Mouse (Mus musculus) myocyte (in vitro differentiated cells): ENCODE results near the gene 6430571L13Rik.

Experiments
- MYOG ChIP-seq, 3 experiments: IDR thresholded peaks; one replicate each; pipeline ENCODE4 v1.6.1; 2011; ENCODE audit warnings: control low read depth in 2 of 3, low read depth in 2 of 3, mild to moderate bottlenecking in 2 of 3; ENCODE audit not compliant: insufficient read length in 2 of 3, control insufficient read depth in 1 of 3, insufficient read depth in 1 of 3
- USF1 ChIP-seq: IDR thresholded peaks from one replicate; pipeline ENCODE4 v1.6.1; 2011; ENCODE audit warnings: low read depth, mild to moderate bottlenecking, control low read depth, moderate library complexity

DNA sequence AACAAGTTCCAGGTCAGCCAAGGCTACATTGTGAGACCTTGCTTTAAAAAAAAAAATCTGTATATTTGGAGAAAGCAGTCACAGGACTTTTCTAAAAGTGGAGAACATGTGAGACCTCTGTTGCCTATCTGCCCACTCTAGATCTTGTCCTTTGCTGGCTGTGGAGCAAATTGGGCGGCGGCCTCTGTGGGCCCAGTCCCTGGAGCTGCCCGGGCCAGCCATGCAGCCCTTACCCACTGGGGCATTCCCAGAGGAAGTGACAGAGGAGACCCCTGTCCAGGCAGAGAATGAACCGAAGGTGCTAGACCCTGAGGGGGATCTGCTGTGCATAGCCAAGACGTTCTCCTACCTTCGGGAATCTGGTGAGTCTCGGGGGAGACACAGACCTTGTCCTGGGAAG is 40.6 kb upstream of the 6430571L13Rik start:
- TF ChIP-seq USF1 (no peak), MYOG (IDR thresholded peaks at IDR 0.05; ENCODE audit: control insufficient read depth in 1 of 3, insufficient read depth in 1 of 3, insufficient read length in 2 of 3, low read depth in 2 of 3) (no peak)
